Mouse (Mus musculus): ENCODE results near the gene Large1.

- TF ChIP-seq CTCF (conservative IDR thresholded peaks at IDR 0.05; ENCODE audit: insufficient read depth, insufficient read length, low read depth, low read length) = no peak
- no peak for TF ChIP-seq POLR2A (IDR thresholded peaks at IDR 0.05; ENCODE audit: low read depth, low read length)
These were observed 305.2 kb downstream of the Large1 start for GRCm38 (mm10) chr8:73048136-73048535.

Measured in kidney, adult 2 months (tissue).